Comparison of ENCODE assay signal across 24 mouse cellular contexts in genomic region chr1:88622356-88622755, GRCm38 (mm10).
DNase-seq lines count a peak whose midpoint lies in the region; ATAC-seq and TF ChIP-seq lines count a peak whose summit lies in the region.
"Had no signal": no experiment of that assay in that cellular context is flagged by ENCODE, and none has a peak within 500 bp of the region (broad histone marks: within the 10 kb centered on the region; RNA-seq: fewer than 3 reads in every experiment).

No protein-coding gene starts in this region.

- no peaks in the 10 kb centered on the region for H3K9me3 ChIP-seq in heart, embryonic 16.5 days (replicated peaks; ENCODE audit: control insufficient read depth, low read length)
- 0 out of 2 replicates have a peak, but pooled peaks cover 6% of the 10 kb centered on the region for H3K9me3 ChIP-seq in midbrain, embryonic 13.5 days
- H3K9me3 ChIP-seq: embryonic facial prominence, embryonic 15.5 days; hindbrain, embryonic 13.5 days; intestine, embryonic 15.5 days; midbrain, embryonic 10.5 days; neural tube, embryonic 13.5 days had no signal

- 72% methylated on average over 6 of the region's 6 CpGs for WGBS in heart, embryonic 16.5 days
- WGBS in heart, adult 2 months, result 83% methylated on average over 6 of the region's 6 CpGs
- 85% methylated on average over 6 of the region's 6 CpGs for WGBS in midbrain, embryonic 13.5 days

- TF ChIP-seq POLR2A in heart, adult 2 months (IDR thresholded peaks at IDR 0.05; ENCODE audit: insufficient read depth, low read depth, low read length), result no peak

- peak; percentile 32; the same call in 1 of the 2 replicates for ATAC-seq in heart, embryonic 16.5 days (replicated peaks; ENCODE audit: extremely low read depth, insufficient read depth, low FRiP score)
- ATAC-seq in inflammation-experienced regulatory T-cells, adult 6 months, result peak; percentile 94
- no peak for ATAC-seq in midbrain, embryonic 13.5 days
- ATAC-seq: intestine, embryonic 15.5 days had no signal

- H3K4me2 ChIP-seq in heart, embryonic 16.5 days (ENCODE audit: low read depth, low read length), result no peak overlapping the region
- H3K4me2 ChIP-seq in midbrain, embryonic 13.5 days (replicated peaks), result no peak overlapping the region
- H3K4me2 ChIP-seq: embryonic facial prominence, embryonic 15.5 days; hindbrain, embryonic 13.5 days; intestine, embryonic 15.5 days; liver, embryonic 11.5 days; neural tube, embryonic 13.5 days had no signal

- peak overlapping the region; percentile 65 for H3K27ac ChIP-seq in heart, embryonic 16.5 days (ENCODE audit: low read length)
- no peak overlapping the region for H3K27ac ChIP-seq in heart, adult 2 months
- H3K27ac ChIP-seq in midbrain, embryonic 13.5 days, result no peak overlapping the region
- H3K27ac ChIP-seq: embryonic facial prominence, embryonic 15.5 days; gastrocnemius, adult 2 months; intestine, embryonic 15.5 days; left cerebral cortex, adult 2 months; macrophage; midbrain, embryonic 10.5 days; neural tube, embryonic 13.5 days had no signal

- no peak for DNase-seq in heart, adult 2 months
- peak; percentile 86 for DNase-seq in CD4-positive, CD25-positive, alpha-beta regulatory T cell, adult 2 months (ENCODE audit: low read depth, low spot score)
- DNase-seq in thymus, postnatal 10 days (ENCODE audit: low spot score in 2 of 2), result peak; percentile 79 to 80
- DNase-seq in testis, postnatal 14 days (ENCODE audit: low spot score), result no peak
- no peak for DNase-seq in kidney, adult 11 months
- DNase-seq: adrenal gland, postnatal 25 days; cerebellum, adult 11 months; gastrocnemius, adult 2 months; heart, postnatal 14 days; kidney, postnatal 36 days; layer of hippocampus, adult 9-11 months; lung, adult 18-20 months had no signal

- no peak overlapping the region for H3K4me3 ChIP-seq in heart, embryonic 16.5 days (ENCODE audit: low read length)
- no peak overlapping the region for H3K4me3 ChIP-seq in heart, adult 2 months
- H3K4me3 ChIP-seq in midbrain, embryonic 13.5 days (replicated peaks), result no peak overlapping the region
- H3K4me3 ChIP-seq: embryonic facial prominence, embryonic 15.5 days; forebrain, embryonic 10.5 days; gastrocnemius, adult 2 months; hindbrain, embryonic 13.5 days; intestine, embryonic 15.5 days; left cerebral cortex, adult 2 months; midbrain, embryonic 10.5 days; neural tube, embryonic 13.5 days had no signal

- intact Hi-C loops in heart, adult 2 months (cut with DNase I), result no loop called here

- no peaks in the 10 kb centered on the region for H3K79me2 ChIP-seq in heart, adult 2 months (replicated peaks; ENCODE audit: control insufficient read depth, insufficient read depth, low read length)

- no peak for TF ChIP-seq CTCF in heart, adult 2 months (IDR thresholded peaks at IDR 0.05)

- no peak overlapping the region for H3K9ac ChIP-seq in heart, embryonic 16.5 days (ENCODE audit: low read length)
- H3K9ac ChIP-seq in heart, adult 2 months (ENCODE audit: low read depth, low read length), result no peak overlapping the region
- H3K9ac ChIP-seq in midbrain, embryonic 13.5 days (replicated peaks), result no peak overlapping the region
- H3K9ac ChIP-seq: embryonic facial prominence, embryonic 15.5 days; hindbrain, embryonic 13.5 days; intestine, embryonic 15.5 days; neural tube, embryonic 13.5 days had no signal

- H3K4me1 ChIP-seq in heart, embryonic 16.5 days (ENCODE audit: control insufficient read depth, insufficient read depth, low read length), result no peaks in the 10 kb centered on the region
- H3K4me1 ChIP-seq in heart, adult 2 months (ENCODE audit: control insufficient read depth, insufficient read depth, low read length), result peaks cover 4% of the 10 kb centered on the region
- peaks cover 11% of the 10 kb centered on the region; the same call in 1 of the 2 replicates for H3K4me1 ChIP-seq in midbrain, embryonic 13.5 days (replicated peaks)
- H3K4me1 ChIP-seq: embryonic facial prominence, embryonic 15.5 days; intestine, embryonic 15.5 days had no signal

- H3K36me3 ChIP-seq in heart, embryonic 16.5 days (ENCODE audit: control insufficient read depth, insufficient read depth), result no peaks in the 10 kb centered on the region
- H3K36me3 ChIP-seq in heart, adult 2 months (ENCODE audit: control insufficient read depth, insufficient read depth, low read length), result no peaks in the 10 kb centered on the region
- no peaks in the 10 kb centered on the region for H3K36me3 ChIP-seq in midbrain, embryonic 13.5 days
- H3K36me3 ChIP-seq: embryonic facial prominence, embryonic 15.5 days; forebrain, embryonic 10.5 days; hindbrain, embryonic 13.5 days; intestine, embryonic 15.5 days; midbrain, embryonic 10.5 days; neural tube, embryonic 13.5 days had no signal

- H3K27me3 ChIP-seq in heart, embryonic 16.5 days (ENCODE audit: control insufficient read depth, insufficient read depth, low read length), result no peaks in the 10 kb centered on the region
- no peaks in the 10 kb centered on the region for H3K27me3 ChIP-seq in heart, adult 2 months (ENCODE audit: control insufficient read depth, insufficient read depth, low read length)
- H3K27me3 ChIP-seq in midbrain, embryonic 13.5 days, result no peaks in the 10 kb centered on the region
- H3K27me3 ChIP-seq: embryonic facial prominence, embryonic 15.5 days; hindbrain, embryonic 13.5 days; intestine, embryonic 15.5 days; neural tube, embryonic 13.5 days had no signal

- no peak for TF ChIP-seq EP300 in heart, adult 2 months (IDR thresholded peaks at IDR 0.05; ENCODE audit: insufficient read depth, low read depth, low read length)

Comparison
In these comparisons a context has a peak if more than half of its experiments do, and no peak if none do; other contexts are left out.
1. DNase-seq: peak in CD4-positive, CD25-positive, alpha-beta regulatory T cell, adult 2 months (single experiment) and thymus, postnatal 10 days (2 of 2); none in heart, adult 2 months (0 of 2), testis, postnatal 14 days (single experiment) and kidney, adult 11 months (single experiment).